Mouse (Mus musculus) layer of hippocampus, adult 18-20 months (tissue): ENCODE results near the gene Dtx1. TPM values are rescaled to one million over a fixed set of nuclear protein-coding genes. Genes with fewer than 3 reads are reported as not detected.

Source experiments
- DNase-seq, 2 experiments: peaks; one replicate each; pipeline ENCODE4 v3.0.0; 2022; ENCODE audit warnings: low spot score in 2 of 2
- total RNA-seq, 2 experiments: library from RNA; stranded (reverse); gene quantifications; 2 replicates each; pipeline ENCODE4 v1.2.3; 2021

Gene Dtx1
- total RNA-seq, 2 experiments from 2014 or later: 70.7 to 75.2 TPM

DNA sequence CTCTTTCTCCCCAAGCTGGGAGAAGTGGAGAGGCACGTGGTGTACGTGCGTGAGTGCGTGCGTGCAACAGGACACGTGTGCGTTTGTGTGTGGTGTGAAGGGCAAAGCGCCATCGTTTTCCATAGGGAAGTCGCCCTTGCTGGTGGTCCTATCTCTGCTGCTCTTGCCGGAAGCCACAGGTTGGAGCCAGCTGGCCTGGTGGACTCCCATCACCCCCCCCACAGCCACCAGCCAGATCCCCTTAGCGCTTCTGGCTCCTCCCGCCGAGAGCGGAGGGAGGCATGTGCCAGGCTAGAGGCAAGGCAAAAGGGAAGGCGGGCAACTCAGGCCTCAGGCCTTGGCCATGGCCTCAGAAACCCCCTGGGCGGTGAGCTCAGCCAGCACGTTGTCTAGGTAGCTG lies 30.8 kb downstream of the Dtx1 start:
- DNase-seq: peak in 1 of 2 experiments; percentile 42

DNA sequence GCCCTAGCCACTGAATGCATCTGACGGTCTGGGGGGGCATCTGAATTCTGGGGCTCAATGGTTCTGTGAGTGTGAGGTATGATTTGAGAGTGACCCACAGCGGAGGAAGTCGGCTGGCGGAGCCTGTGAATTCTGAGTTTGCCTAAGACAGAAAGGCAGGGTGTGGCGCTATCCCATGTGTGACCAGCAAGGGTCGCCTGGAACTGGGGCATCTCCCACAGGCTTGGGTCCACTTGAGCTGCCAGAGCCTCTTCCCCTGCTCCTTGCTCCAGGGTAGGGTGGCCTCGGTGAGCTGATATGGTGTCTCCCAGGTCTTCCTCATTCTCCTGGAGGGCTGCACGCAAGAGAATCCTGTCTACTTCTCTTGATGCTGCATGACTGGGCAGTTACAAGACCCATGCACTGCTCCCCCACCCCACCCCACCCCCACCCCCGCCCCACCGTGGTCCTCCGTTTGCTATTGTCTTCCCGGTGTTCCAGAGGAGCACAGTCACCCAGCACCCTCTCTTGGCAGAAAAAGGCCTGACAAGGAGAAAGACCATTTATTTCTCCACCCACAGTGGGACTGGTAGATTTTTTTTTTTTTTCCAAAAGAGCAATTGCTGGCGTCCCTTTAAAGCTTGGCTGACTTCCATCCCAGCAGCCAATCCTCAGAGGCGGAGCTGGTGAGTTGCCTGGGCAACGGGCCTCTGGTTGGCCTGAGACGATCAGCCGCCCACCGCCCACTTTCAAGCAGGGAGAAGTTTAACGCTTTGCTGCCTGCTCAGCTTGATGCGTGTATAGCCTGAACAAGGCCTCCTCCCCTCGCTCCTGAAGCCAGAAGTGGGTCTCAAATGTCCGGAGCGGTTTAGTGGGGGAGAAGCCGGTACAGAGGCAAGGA lies 31.8 kb downstream of the Dtx1 start:
- peak; percentile 92 to 96 for DNase-seq

DNA sequence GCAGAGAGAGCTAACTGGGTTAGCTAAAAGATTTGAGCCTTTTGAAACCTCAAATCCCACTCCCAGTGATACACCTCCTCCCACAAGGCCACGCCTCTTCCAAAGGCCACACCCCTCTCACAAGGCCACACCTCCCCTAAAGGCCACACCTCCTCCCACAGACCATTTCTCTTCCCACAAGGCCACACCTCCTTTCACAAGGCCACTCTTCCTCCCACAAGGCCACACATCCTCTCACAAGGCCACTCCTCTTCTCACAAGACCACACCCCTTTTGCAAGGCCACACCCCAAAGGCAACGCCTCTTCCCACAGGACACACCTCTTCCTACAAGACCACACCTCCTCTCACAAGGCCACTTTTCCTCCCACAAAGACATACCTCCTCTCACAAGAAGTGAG lies 34.2 kb downstream of the Dtx1 start:
- no peak for DNase-seq

DNA sequence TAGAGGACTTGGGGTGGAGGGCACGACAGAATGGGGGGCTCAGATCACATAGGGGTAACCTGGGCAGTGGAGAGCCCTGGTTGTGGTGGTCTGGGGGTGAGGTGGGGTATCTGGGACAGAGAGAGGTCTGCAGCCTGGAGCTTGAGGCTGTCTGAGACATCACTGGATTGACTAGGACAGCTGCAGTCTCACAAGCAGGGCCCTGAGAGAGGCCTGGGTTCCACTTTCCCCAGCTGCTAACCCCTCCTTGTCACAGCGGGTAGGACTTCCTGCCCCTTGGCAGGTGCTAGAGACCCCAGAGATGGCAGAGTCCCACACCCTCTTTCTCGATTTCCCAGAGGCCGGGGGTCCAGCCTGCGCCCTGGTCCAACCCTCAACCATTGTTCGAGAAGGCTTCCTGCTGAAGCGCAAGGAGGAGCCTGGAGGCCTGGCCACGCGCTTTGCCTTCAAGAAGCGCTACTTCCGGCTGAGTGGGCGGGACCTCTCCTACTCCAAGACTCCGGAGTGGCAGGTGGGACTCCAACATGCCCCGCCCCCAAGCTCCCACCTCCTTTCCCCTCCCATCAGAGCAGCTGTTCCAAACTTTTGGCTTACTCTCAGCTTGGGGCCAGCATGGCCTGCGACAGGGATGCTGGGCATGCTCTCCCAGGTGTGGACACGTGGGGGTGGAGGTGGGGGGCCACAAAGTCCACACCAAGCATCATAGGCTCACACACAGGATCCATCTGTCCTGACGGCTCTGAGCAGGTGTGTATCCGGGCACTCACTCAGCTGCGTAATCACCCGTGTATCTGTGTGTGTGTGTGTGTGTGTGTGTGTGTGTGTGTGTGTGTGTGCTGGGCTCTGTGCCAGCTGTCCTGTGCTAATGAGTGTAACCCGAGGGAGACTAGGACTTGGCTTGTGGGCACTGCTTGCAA lies 37.2 kb downstream of the Dtx1 start:
- no peak for DNase-seq

DNA sequence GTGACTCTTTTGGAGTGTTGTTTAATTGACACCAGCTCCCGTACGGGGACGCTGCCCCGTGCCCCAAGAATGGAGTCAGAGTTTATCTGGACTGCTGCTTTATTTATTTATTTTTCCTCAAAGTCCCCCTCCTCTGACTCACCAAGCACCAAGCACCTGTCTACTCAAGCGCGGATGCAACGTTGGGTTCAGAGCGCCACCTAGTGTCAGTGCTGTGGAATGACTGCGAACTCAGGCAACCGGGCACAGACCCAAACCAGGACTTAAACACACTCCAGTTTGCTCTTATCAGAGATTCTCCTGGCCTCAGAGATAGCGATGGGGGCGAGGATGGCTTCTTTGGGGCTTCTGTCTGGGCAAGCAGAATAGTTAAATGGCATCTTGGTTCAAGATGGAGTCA lies 38.1 kb downstream of the Dtx1 start:
- peak; percentile 71 to 87 for DNase-seq

DNA sequence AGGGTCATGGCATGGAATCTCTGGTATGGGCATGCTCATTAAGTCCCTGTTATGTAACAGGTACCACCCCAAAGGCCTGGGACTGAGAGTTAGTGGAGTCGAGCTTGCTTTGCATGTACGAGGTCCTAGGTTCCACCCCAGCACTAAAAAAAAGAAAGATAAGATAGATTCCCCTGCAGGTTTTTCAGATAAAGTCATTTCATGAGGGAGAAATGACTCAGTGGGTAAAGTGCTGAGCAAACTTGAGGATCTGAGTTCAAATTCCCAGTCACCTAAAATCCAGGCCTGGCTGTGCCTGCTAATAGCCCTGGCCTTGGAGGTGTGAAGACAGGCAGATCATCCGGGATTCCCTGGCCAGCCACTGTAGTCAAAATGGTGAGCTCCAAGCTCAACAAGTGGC lies 39.9 kb downstream of the Dtx1 start:
- no peak for DNase-seq

DNA sequence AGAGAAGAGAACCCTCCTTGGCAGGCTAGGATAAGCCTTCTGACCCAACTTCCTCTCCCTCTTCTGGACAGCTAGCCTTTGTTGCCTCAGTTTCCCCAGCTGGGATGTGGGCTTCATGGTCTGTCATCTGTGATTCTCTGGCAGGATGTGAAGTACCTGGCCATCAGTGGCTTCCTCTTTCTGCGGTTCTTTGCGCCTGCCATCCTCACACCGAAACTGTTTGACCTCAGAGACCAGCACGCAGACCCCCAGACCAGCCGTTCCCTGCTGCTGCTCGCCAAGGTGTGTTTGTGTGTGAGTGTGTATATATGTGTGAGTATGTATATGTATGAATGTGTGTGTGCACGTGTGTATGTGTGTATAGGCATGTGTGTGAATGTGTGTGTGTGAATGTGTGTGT lies 41.6 kb downstream of the Dtx1 start:
- no peak for DNase-seq

DNA sequence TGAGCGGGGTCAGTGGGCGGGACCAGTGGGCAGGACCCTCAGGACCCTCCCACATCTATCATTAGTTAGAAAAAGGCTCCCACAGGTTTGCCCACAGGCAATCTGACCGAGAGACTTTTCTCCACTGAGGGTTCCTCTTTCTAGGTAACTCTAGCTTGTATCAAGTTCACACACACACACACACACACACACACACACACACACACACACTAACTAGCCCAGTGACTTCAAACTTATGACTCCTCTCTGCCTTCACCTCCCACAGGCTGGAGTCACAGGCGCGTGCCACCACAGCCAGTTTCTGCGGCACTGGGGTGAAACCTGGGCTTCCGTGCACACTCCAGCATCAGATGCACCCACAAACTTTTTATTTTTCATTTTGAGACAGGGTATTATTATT lies 43.0 kb downstream of the Dtx1 start:
- no peak for DNase-seq

DNA sequence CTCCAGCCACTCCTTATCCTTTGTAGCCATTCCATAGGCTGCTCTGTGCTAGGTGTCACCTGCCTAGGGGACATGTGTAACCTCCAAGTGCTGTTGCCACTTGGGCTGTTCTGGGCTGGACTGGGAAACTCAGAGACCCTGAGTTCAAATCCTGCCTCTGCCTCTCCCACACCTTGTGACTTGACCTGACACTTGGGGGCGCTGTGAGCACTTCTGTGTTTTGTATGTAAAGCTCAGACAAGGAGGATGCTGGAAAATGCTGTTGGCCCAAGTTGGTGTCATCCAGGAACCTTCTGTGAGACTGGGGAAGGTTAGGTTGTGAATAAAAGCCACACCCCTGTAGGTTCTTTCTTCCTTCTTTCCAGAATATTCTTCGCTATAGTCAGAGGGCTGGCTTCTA lies 46.8 kb downstream of the Dtx1 start:
- DNase-seq: no peak

DNA sequence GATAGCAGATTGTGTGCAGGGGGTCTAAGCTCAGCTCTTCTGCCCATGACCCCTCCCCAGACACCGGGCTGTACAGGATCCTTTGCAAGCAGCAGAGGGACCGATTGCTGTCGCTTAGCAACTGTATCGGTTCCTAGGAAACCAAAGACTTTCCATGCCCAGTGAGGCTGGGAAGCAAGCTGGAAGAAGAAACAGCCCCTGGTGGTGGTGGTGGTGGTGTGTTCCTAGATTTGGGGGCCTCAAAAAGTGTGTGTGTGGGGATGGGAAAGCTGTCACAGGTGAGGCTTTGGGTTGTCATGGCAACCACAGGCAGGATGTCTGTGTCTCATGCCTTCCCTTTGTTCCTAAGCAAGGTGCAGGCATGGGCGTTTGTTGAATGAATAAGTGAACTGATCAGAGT lies 50.9 kb downstream of the Dtx1 start:
- DNase-seq: peak; percentile 60 to 78

DNA sequence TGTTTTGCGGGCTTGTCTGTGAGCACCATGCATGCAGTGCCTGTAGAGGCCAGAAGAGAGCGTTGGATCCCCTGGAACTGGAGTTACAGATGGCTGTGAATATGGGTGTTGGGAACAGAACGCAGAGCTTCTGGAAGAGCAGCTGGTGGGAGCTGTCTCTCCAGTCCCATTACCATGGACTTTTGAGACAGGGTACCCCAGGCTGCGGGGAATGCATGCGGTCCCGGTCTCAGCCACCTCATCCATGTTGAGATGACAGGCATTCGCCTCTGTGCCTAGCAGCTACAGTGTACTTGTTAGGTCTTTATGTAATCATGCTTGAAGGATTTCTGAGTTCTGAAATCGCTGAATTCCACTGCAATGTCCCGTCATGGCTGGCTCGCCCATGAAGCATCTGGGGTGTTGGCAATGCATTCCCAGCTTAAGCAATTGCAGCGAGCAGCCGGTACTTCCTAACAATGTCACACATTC lies 55.4 kb downstream of the Dtx1 start:
- DNase-seq: peak; percentile 78 to 91

DNA sequence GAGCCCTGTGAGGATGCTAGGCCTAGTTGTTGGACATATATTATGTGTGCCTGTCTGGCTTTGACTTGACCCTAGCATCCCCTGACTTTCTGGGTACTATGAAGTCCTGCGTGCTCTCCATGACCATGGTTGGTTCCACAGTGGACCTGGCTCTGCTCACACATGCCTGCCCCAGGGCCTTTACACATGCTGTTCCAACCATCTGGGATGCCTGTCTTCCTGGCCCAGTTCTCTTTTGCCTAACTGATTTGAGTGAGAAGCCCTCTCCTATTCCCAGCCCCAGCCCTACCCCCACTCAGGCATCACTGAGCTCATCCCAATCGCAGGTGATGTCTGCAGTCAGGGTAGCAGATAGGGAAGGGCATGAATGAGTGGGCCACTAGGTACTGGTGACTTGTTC lies 57.9 kb downstream of the Dtx1 start:
- no peak for DNase-seq

DNA sequence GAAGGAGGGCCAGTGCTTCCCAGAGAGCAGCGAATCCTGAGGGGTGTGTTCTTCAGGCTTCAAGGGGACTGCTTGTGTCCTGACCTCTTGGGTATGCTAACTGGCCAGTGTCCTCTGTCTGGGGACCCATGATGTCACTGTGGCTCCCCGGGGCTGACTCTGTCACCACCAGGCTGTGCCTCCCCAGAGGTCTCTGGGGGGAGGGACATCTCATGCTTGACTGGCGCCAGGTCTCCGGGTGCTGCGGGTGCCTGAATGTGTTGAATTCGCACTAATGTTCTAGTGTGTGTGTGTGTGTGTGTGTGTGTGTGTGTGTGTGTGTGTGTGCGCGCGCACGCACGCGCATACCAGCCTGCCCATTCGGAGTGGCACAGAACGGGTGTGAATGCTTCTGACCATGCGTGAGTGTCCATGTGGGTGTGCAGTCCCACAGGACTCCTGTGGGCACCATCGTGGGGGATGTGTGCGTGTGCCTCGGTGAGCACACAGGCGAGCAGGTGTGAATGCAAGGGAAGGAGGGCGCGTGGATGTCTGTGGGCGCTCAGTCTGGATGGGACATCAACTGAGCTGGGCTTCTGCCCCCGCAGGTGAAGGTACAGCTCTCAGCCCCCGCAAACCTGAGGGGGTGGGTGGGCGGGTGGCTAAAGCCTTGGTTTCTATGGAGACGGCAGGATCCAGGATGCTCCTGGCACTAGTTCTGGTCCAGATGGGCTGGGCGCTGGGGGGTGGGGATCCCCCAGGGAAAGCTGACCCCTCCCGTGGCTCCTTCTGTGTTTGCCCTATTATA lies 58.6 kb downstream of the Dtx1 start:
- DNase-seq: no peak

DNA sequence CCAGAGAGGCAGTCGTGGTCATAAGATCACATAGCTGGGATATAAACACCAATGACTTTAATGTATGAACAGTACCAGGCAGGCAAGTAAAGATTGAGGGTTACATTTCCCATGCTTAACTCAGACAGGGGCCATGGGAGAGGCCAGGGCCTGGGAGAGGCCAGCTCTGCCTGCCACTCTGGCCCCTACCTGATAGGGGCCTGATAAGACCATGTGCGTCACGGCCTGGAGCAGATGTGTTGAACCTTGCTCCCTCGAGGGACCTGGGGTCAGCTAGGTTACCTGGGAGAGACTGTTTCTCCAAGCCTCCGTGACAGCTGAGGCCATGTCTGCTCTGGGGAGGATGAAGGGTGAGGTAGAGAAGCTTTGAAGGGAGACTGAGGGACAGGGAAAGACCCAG lies 60.5 kb downstream of the Dtx1 start:
- DNase-seq: no peak

DNA sequence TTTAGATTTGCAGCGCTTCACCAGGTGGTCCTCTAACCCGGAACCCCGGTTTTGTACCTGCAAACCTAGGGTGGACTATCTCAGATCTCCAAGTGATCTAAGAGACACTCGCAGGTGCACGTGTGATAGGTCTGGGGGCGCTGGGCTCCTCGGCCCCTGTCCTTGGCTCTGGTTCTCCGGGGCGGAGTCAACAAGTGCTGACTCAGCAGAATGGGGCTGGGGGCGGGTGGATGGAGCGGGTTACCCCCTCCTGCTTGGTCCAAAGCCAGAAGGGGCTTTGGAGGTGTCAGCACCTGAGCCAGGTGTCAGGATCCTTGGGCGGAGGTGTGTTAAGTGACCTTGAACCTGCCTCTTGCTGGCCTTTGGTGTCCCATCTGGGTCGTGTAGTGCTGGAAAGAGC lies 61.8 kb downstream of the Dtx1 start:
- no peak for DNase-seq

DNA sequence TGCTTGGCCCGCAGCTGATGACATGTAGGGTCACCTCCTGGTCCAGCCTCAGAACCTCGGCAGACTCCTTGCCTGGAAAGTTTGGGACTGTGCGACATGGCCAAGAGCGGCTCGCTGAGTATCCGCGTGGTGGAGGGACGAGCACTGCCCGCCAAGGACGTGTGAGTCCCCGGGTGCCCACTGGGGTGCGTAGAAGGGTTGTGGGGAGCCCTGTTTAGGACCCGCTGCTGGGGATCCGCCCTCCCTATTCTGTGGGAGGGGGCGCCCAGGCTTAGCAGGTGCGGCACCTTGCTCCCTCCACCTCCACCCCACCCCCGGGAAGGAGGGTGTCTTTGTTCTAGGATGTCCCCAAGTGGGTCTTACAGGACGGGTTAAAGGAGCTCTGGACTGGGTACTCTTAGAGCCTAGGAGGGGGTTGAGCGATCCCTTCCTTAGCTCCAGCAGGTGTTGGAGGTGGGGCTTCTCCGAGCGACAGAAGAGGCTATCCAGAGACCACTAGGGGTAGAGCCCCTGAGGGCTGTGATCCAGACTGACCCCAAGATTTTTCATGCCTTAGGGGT lies 62.3 kb downstream of the Dtx1 start:
- no peak for DNase-seq

DNA sequence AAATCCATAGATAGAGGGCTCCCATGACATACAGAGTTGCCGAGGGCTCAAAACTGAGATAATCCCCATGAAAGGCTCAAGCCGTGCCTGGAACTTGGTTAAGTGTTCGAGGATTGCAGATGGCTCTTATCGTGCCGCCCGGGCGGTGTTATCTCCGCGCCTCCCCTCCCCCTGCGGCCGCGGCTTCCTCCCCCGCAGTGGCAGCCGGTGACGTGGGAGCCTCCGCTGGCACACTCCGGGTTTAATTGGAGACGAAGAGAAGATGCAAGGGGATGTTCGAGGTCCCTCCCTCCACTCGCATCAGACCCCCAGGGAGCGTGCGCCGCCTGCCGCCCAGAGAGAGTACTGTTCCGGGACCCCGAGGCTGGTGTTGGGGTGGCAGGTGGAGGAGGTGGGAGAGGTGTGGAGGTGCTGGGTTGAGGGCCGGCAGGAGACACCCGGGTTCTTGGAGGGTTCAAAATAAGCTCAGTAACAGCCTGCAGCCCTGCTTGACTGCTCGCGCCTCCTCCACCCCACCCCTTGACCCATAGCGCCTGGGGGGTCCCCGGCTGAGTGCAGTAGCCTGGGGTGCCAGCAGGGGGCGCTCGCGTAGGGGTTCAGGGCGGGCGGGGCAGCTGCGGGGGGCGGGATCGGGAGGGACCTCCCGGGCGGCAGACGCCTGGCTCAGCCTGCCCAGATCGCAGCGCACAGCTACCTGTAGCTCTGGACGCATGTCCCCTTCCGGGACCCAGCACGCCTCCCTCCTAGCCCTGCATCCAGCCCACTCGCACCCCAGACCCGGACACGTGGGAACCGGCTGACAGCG lies 63.0 kb downstream of the Dtx1 start, which contains the start of gene Rasal1:
TSS of gene Rasal1 (plus strand) at position 244 of the 805 bp plus-strand sequence.
- DNase-seq: peak; percentile 84

DNA sequence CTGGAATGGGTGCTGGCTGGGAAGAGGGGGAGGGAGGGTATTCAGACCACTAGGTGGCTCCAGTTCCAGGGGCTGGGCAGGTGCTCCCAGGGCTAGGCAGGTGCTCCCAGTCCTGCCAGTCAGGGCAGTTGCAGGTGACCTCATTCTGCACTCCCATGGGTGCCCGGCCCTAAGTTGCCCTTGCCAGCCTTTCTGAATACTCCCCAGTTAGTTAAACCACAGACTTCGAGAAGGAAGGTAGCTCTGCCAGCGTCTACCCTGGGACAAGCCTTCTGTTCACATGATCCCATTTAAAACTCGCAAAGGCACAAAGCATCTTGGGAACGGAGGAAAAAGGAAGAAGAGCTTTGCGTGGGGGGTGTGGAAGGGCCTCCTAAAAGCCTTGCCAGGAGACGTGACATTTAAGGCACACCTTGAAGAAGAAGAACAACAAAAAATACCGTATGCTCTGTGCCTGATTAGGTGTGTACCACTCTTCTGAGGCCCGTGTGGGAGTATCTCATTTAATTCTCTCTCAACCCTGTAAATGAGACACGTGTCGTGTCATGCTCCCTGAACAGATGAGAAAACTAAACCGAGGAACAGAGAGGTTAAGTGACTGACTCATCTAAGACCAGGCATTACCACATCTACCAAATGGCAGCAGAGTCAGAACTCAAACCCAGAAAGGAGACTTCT lies 63.8 kb downstream of the Dtx1 start:
- DNase-seq: no peak

DNA sequence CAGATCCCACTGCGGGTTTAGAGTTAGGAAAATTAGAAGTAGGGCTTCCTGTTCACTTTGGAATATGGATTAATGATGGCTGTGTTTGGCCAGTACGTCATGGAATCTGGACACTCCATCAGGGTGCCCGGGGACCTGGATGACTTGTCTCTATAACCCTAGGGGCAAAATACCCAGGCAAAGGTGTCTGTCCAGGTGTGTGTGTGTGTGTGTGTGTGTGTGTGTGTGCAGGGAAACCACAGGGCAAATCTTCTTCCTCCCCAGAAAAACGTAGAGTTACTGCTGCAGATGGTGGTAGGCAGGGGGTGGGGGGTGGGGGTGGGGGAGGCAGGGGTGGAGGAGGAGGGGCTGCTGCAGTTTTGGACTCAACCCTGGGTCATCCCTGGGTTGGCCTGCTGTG lies 64.4 kb downstream of the Dtx1 start:
- DNase-seq: no peak
